ENCODE assay signal across 17 mouse cellular contexts in genomic region chr5:121188265-121188664, GRCm38 (mm10). TPM values are rescaled to one million over a fixed set of nuclear protein-coding genes. Genes with fewer than 3 reads are reported as not detected.
DNase-seq lines count a peak whose midpoint lies in the region; ATAC-seq lines count a peak whose summit lies in the region.
"Had no signal": no experiment of that assay in that cellular context is flagged by ENCODE, and none has a peak within 500 bp of the region (broad histone marks: within the 10 kb centered on the region; RNA-seq: fewer than 3 reads in every experiment).

No protein-coding gene starts in this region.

- ATAC-seq in heart, embryonic 13.5 days (ENCODE audit: extremely low read depth, insufficient number of reproducible peaks, low FRiP score, low TSS enrichment) = no peak
- no peak for ATAC-seq in liver, embryonic 11.5 days (replicated peaks; ENCODE audit: low FRiP score)
- no peak for ATAC-seq in liver, embryonic 13.5 days (ENCODE audit: low read depth)
- ATAC-seq: intestine, embryonic 16.5 days had no signal

- DNase-seq in heart, postnatal 4 days = no peak
- DNase-seq in liver, embryonic 11.5 days (ENCODE audit: low spot score) = no peak
- DNase-seq in liver = no peak
- no peak for DNase-seq in liver, embryonic 13.5 days
- no peak for DNase-seq in urinary bladder, adult 2 months (ENCODE audit: low spot score)
- DNase-seq: adrenal gland, postnatal 25 days; cerebellum, adult 8-10 months; left cerebral cortex, postnatal 4 days; lung, postnatal 10 days; thymus, adult 18-20 months had no signal

- H3K4me2 ChIP-seq in heart, embryonic 13.5 days = peak overlapping the region; percentile 23
- peak overlapping the region; percentile 40 for H3K4me2 ChIP-seq in liver, embryonic 11.5 days
- peak overlapping the region; percentile 23; the same call in 1 of the 2 replicates for H3K4me2 ChIP-seq in liver, embryonic 13.5 days
- H3K4me2 ChIP-seq: embryonic facial prominence, embryonic 13.5 days; kidney, embryonic 15.5 days had no signal

- H3K9ac ChIP-seq in heart, embryonic 13.5 days = peak overlapping the region; percentile 63; the same call in 1 of the 2 replicates
- H3K9ac ChIP-seq in liver, embryonic 11.5 days (ENCODE audit: low read depth, low read length) = no peak overlapping the region
- H3K9ac ChIP-seq in liver, embryonic 13.5 days = no peak overlapping the region; the same call in 1 of the 2 replicates
- H3K9ac ChIP-seq: embryonic facial prominence, embryonic 13.5 days; hindbrain, embryonic 15.5 days; kidney, embryonic 15.5 days; liver, embryonic 14.5 days had no signal

- H3K36me3 ChIP-seq in heart, embryonic 13.5 days = no peaks in the 10 kb centered on the region
- H3K36me3 ChIP-seq in liver, embryonic 11.5 days (ENCODE audit: control insufficient read depth, insufficient read depth, low read length) = no peaks in the 10 kb centered on the region; the same call in 1 of the 2 replicates
- H3K36me3 ChIP-seq in liver, embryonic 13.5 days = no peaks in the 10 kb centered on the region
- H3K36me3 ChIP-seq: embryonic facial prominence, embryonic 13.5 days; hindbrain, embryonic 15.5 days; kidney, embryonic 15.5 days had no signal

- no peak overlapping the region for H3K4me3 ChIP-seq in heart, embryonic 13.5 days
- H3K4me3 ChIP-seq in liver, embryonic 11.5 days (ENCODE audit: low read depth, low read length) = no peak overlapping the region
- no peak overlapping the region for H3K4me3 ChIP-seq in brown adipose tissue, adult 24 weeks (ENCODE audit: insufficient read depth, low read depth, low read length)
- 0 out of 2 replicates have a peak overlapping the region, but pooled peaks have one; percentile 4 for H3K4me3 ChIP-seq in liver, embryonic 13.5 days (replicated peaks)
- H3K4me3 ChIP-seq: embryonic facial prominence, embryonic 13.5 days; hindbrain, embryonic 15.5 days; kidney, embryonic 15.5 days had no signal

- no peaks in the 10 kb centered on the region for H3K9me3 ChIP-seq in heart, embryonic 13.5 days
- H3K9me3 ChIP-seq in liver, embryonic 11.5 days (ENCODE audit: control insufficient read depth, low read length) = no peaks in the 10 kb centered on the region
- H3K9me3 ChIP-seq in liver, embryonic 13.5 days (replicated peaks) = no peaks in the 10 kb centered on the region
- H3K9me3 ChIP-seq: embryonic facial prominence, embryonic 13.5 days; hindbrain, embryonic 15.5 days; kidney, embryonic 15.5 days had no signal

- H3K4me1 ChIP-seq in heart, embryonic 13.5 days = peaks cover 75% of the 10 kb centered on the region
- peaks cover 48% of the 10 kb centered on the region for H3K4me1 ChIP-seq in liver, embryonic 11.5 days (replicated peaks; ENCODE audit: control insufficient read depth, insufficient read depth, low read length)
- peaks cover 39% of the 10 kb centered on the region for H3K4me1 ChIP-seq in brown adipose tissue, adult 24 weeks (ENCODE audit: control insufficient read depth, insufficient read depth, insufficient read length, low read length)
- peaks cover 88% of the 10 kb centered on the region for H3K4me1 ChIP-seq in liver, embryonic 13.5 days (replicated peaks)

- no peaks in the 10 kb centered on the region for H3K27me3 ChIP-seq in heart, embryonic 13.5 days (replicated peaks)
- no peaks in the 10 kb centered on the region for H3K27me3 ChIP-seq in liver, embryonic 11.5 days (replicated peaks; ENCODE audit: control insufficient read depth, insufficient read depth, low read length)
- no peaks in the 10 kb centered on the region for H3K27me3 ChIP-seq in liver, embryonic 13.5 days
- H3K27me3 ChIP-seq: embryonic facial prominence, embryonic 13.5 days; hindbrain, embryonic 15.5 days; kidney, embryonic 15.5 days had no signal

- 82% methylated on average over 9 of the region's 9 CpGs for WGBS in heart, embryonic 13.5 days
- 81% methylated on average over 9 of the region's 9 CpGs for WGBS in liver, embryonic 11.5 days
- WGBS in liver, embryonic 13.5 days (ENCODE audit: insufficient replicate concordance) = 77% methylated on average over 9 of the region's 9 CpGs

- peak overlapping the region; percentile 84; the same call in 1 of the 2 replicates for H3K27ac ChIP-seq in heart, embryonic 13.5 days (replicated peaks)
- H3K27ac ChIP-seq in liver, embryonic 11.5 days (ENCODE audit: low read depth, low read length) = no peak overlapping the region
- 0 out of 2 replicates have a peak overlapping the region, but pooled peaks have one; percentile 7 for H3K27ac ChIP-seq in brown adipose tissue, adult 24 weeks (replicated peaks; ENCODE audit: low read depth, low read length)
- H3K27ac ChIP-seq in liver, embryonic 13.5 days = 0 out of 2 replicates have a peak overlapping the region, but pooled peaks have one; percentile 29
- H3K27ac ChIP-seq: embryonic facial prominence, embryonic 13.5 days; hindbrain, embryonic 15.5 days; kidney, embryonic 15.5 days; liver, embryonic 14.5 days had no signal

RNA-seq across cellular contexts. Expression of gene Ptpn11, which starts 2.9 kb away (rescaled TPM):
- 18.4 and 20.0 TPM in 2 replicates for polyA plus RNA-seq in heart, embryonic 13.5 days (2015; fragmentation: Nextera tagmentation; extraction: Ambion mirVana)
- total RNA-seq in heart, postnatal 4 days (2021) = 100 to 1,000 TPM in 1 of 2 experiments, 10 to 100 TPM in 1; 99.0 to 107 TPM
- 21.5 TPM in 2 replicates for polyA plus RNA-seq in liver, embryonic 11.5 days (2014; fragmentation: Nextera tagmentation; extraction: Ambion mirVana)
- polyA plus RNA-seq in brown adipose tissue, adult 24 weeks (2012; ENCODE audit: insufficient read depth, insufficient read length, missing spikeins) = 64.1 and 66.0 TPM in 2 replicates
- polyA plus RNA-seq in liver, embryonic 13.5 days (2015; fragmentation: Nextera tagmentation; extraction: Ambion mirVana) = 12.5 TPM in 2 replicates
- 40.0 and 56.5 TPM in 2 replicates for polyA plus RNA-seq in urinary bladder, adult 2 months (2012; rRNA removed)

RNA-seq across cellular contexts. Expression of gene Rpl6, which starts 16.0 kb away (rescaled TPM):
- polyA plus RNA-seq in heart, embryonic 13.5 days (2015; fragmentation: Nextera tagmentation; extraction: Ambion mirVana) = 368 and 390 TPM in 2 replicates
- total RNA-seq in heart, postnatal 4 days (2021) = 100 to 1,000 TPM; 820 to 822 TPM
- polyA plus RNA-seq in liver, embryonic 11.5 days (2014; fragmentation: Nextera tagmentation; extraction: Ambion mirVana) = 959 and 1,036 TPM in 2 replicates
- 462 and 609 TPM in 2 replicates for polyA plus RNA-seq in brown adipose tissue, adult 24 weeks (2012; ENCODE audit: insufficient read depth, insufficient read length, missing spikeins)
- polyA plus RNA-seq in liver, embryonic 13.5 days (2015; fragmentation: Nextera tagmentation; extraction: Ambion mirVana) = 556 and 610 TPM in 2 replicates
- 889 and 965 TPM in 2 replicates for polyA plus RNA-seq in urinary bladder, adult 2 months (2012; rRNA removed)

RNA-seq across cellular contexts. Expression of gene Hectd4, which starts 31.8 kb away (rescaled TPM):
- polyA plus RNA-seq in heart, embryonic 13.5 days (2015; fragmentation: Nextera tagmentation; extraction: Ambion mirVana) = 2.8 and 3.3 TPM in 2 replicates
- 10 to 100 TPM; 22.7 to 25.8 TPM for total RNA-seq in heart, postnatal 4 days (2021)
- polyA plus RNA-seq in liver, embryonic 11.5 days (2014; fragmentation: Nextera tagmentation; extraction: Ambion mirVana) = 11.8 and 16.3 TPM in 2 replicates
- 6.0 and 9.2 TPM in 2 replicates for polyA plus RNA-seq in brown adipose tissue, adult 24 weeks (2012; ENCODE audit: insufficient read depth, insufficient read length, missing spikeins)
- polyA plus RNA-seq in liver, embryonic 13.5 days (2015; fragmentation: Nextera tagmentation; extraction: Ambion mirVana) = 6.9 and 7.6 TPM in 2 replicates
- polyA plus RNA-seq in urinary bladder, adult 2 months (2012; rRNA removed) = 11.8 and 13.2 TPM in 2 replicates
